Mouse (Mus musculus) monocyte, adult 5-6 weeks (primary cell): Measurements from ENCODE around the gene Grid1. TPM values are rescaled to one million over a fixed set of nuclear protein-coding genes. Genes with fewer than 3 reads are reported as not detected.
A peak's percentile ranks its signal among the peaks of the same experiment; 100 is the strongest.

Experiments
- ATAC-seq: fragments of 153-309, 156-312 bp; replicated peaks from 2 replicates; pipeline ENCODE4 v1.8.0; 2017; ENCODE audit warnings: mild to moderate bottlenecking; ENCODE audit not compliant: low TSS enrichment, insufficient number of reproducible peaks, severe bottlenecking, poor library complexity, low FRiP score
- total RNA-seq: library from RNA; stranded (forward); fragments of 200-1000, 200-491, 200-594 nt; gene quantifications from 3 replicates; pipeline ENCODE4 v1.2.3, GENCODE M21; 2017

The Grid1 gene
- not detected in 3 replicates for total RNA-seq

DNA sequence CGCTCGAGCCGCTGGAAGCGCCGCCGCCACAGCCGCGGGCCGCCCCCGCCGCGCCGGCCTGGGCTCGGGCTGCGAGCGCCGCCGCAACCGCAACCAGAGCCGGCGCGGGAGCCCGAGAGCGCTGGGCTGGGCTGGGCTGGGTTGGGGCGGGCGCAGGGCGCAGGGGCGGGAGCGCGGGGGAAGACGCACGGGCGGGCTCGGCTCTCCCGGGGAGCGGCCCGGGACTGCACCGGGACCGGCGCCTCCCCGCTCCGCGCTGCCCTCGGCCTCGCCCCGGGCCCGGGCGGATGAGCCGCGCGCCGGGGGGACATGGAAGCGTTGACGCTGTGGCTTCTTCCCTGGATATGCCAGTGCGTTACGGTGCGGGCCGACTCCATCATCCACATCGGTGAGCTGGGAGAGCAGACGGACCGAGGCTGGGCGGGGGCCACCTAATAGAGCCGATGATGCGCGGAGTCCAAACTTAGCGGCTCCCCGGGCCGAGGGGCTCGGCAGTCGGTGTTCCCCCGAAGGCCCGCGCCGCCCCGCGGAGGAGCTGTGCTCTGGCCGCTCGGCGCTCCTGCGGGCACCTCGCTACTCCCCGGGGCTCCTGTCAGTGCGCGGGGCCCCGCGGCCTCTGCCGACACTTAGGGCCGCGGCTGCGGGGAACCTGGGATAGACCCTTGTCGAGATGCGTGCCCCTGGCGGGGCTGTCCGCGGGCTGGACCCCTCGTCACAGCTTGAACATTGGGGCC lies at the start of gene Grid1:
Gene Grid1, plus strand, starts transcription at position 190 of the 734 bp plus-strand sequence.
- no peak for ATAC-seq

DNA sequence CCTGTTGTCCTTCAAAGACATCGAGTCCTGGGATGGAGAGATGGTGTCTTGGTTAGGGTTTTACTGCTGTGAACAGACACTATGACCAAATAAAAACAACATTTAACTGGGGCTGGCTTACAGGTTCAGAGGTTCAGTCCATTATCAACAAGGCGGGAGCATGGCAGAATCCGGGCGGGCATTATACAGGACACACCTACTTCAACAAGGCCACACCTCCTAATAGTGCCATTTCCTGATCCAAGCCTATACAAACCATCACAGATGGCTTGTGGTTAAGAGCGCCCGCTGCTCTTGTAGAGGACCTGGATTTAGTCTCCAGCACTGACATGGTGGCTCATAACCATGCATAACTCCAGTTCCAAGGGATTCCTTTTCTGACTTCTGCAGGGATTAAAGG lies 49.4 kb upstream of the Grid1 start:
- no peak for ATAC-seq

DNA sequence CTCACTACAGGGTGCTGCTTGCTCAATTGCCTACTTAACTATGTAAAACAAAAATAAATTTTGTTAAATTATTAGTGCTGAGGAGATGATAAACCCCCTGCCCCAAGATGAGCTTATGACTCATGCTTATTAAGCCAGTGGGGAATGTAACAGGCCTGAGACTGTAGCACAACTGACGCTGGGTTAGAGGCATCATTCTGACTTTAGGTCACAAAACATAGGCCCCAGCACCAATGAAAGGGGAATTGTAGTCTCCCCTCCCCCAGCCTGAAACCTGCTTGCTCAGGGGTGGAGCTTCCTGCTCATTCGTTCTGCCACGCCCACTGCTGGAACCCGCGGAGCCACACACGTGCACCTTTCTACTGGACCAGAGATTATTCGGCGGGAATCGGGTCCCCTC lies 48.3 kb upstream of the Grid1 start:
- no peak for ATAC-seq

GRCm38 (mm10) chr14:34772132-34772531 lies 47.8 kb upstream of the Grid1 start:
- ATAC-seq, result no peak

- no peak for ATAC-seq
These were observed 46.2 kb upstream of the Grid1 start for GRCm38 (mm10) chr14:34773681-34774080.

- ATAC-seq, result no peak
These were observed 45.7 kb upstream of the Grid1 start for GRCm38 (mm10) chr14:34774231-34774630.

GRCm38 (mm10) chr14:34776719-34777385 lies 43.1 kb upstream of the Grid1 start:
- ATAC-seq, result no peak

- peak; percentile 61; the same call in 1 of the 2 replicates for ATAC-seq
These were observed 42.1 kb upstream of the Grid1 start for GRCm38 (mm10) chr14:34777810-34778209.

GRCm38 (mm10) chr14:34778760-34779159 lies 41.1 kb upstream of the Grid1 start:
- ATAC-seq, result no peak

- ATAC-seq, result no peak
These were observed 26.4 kb upstream of the Grid1 start for GRCm38 (mm10) chr14:34793406-34794037.

GRCm38 (mm10) chr14:34810763-34811489 lies 9.0 kb upstream of the Grid1 start:
- no peak for ATAC-seq

DNA sequence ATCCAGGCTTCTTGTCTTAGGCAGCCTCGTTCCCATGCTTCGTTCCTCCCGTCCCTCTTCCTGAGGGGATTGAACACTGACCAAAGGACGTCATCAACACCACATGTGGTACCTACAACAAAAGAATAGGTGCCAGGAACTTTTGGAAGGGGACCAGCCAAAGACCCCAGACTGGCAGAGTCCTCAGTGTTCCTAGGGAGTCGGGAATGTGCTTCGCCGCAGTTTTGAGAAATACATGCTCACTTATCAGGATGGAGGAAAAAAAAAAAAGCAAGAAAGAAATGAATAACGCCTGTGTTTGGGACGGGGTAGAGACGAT lies 8.5 kb upstream of the Grid1 start:
- ATAC-seq, result no peak

DNA sequence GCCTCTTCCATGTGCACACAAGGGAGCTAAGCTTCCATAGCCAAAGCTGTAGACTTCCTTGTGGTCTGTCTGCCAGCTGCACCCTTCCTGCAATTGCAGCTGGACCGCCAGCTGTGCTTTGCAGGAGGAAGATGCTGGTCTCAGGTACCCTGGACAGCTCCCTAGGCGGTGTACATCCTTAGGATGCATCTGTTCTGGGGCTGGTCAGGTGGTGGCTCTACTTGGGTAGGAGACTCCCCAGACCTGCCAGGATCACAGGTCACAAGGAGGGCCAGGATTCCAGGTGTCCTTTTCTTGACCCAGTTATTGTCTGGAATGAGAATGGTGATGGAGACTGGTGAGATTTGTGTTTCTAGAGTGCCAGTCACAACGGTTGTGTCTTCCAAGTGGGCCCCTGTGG lies 3.6 kb upstream of the Grid1 start:
- no peak for ATAC-seq

GRCm38 (mm10) chr14:34818387-34818980 lies 1.4 kb upstream of the Grid1 start:
- no peak for ATAC-seq

DNA sequence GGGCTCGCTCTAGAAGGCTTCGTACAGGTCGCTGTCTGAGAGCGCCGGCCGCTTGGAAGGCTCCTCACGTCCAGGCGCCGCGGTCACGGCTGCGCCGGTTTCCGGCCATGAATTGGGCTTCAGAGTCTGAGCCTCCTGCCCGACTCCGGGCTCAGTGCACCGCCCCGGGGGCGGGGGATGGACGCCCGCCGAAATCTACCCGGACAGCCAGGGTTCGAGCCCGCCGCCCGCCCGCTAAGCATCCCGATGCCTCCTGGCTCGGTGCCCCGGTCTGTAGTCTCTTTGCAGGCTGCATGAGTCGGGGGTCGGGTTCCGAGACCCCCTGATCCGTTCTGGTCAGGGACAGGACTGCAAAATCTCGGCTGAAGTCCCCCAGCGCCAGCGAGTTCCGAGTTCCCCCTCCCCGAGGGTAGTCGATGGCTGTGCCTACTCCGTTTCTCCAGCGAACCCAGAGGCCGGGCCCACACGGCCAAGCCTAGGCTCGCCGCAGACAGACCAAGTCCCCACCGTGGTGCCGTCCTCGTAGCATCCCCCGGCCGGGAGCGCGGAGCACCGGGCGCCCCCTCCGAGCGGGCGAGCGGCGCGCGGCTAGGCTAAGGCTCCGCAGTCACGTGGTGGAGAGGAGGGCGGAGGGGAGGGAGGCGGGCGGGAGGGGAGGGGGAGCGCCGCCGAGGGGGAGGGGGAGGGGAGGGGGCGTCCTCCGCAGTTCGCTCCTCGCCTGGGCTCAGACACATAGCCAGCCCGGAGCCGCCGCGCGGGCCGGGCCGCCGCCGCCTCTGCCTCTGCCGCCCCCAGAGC lies 588 bp upstream of the Grid1 start:
- ATAC-seq, result no peak

- ATAC-seq, result no peak
These were observed 721 bp downstream of the Grid1 start for GRCm38 (mm10) chr14:34820653-34821005.

GRCm38 (mm10) chr14:34821131-34821790 lies 1.4 kb downstream of the Grid1 start:
- no peak for ATAC-seq

DNA sequence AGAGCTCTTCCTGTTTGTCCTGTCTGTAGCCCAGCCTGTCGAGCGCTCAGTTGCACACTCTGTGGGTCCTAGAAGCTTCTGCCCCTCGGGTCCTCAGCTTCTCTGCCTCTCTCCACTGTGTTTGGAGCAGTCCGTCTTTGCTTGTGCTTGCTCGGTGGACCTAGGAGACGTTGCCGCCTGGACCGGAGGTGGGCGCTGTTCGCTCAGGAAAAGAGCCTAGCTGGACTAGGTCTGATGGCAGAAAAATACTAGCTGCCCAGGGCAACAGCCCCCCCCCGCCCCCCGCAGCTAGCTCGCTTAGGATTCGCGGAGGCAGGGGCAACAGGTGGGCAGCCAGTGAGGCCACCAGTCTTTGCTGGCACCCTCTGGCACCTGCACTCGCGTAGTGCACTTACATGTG lies 3.2 kb downstream of the Grid1 start:
- no peak for ATAC-seq
